Mouse (Mus musculus): ENCODE results near the gene Rbl2.

GRCm38 (mm10) chr8:91117537-91117936, 47.7 kb downstream of the Rbl2 start:
- TF ChIP-seq GATA1 (IDR thresholded peaks at IDR 0.05; ENCODE audit: borderline replicate concordance, low read length) (no peak), FLI1 (IDR thresholded peaks at IDR 0.05; ENCODE audit: low read length) (no peak)

All from megakaryocyte, embryonic 14.5 days (primary cell).